Mouse (Mus musculus) intestine, embryonic 14.5 days (tissue): ENCODE measurements around the gene Ubash3a. TPM values are rescaled to one million over a fixed set of nuclear protein-coding genes. Genes with fewer than 3 reads are reported as not detected.

Experiments used
- ATAC-seq: fragments of 200-750 bp; cut with Nextera tagmentation; replicated peaks from 2 replicates; pipeline ENCODE4 v1.8.0; 2017; ENCODE audit warnings: low read depth, moderate number of reproducible peaks, moderate TSS enrichment, moderate library complexity; ENCODE audit not compliant: low FRiP score, low TSS enrichment
- DNase-seq: peaks from one replicate; pipeline ENCODE4 v3.0.0-alpha.2; 2018; ENCODE audit warnings: low spot score
- H3K27ac ChIP-seq: fragments of 300-500 bp; sonication (generic); 2 replicates; pipeline ENCODE4 v1.5.1; 2014; ENCODE audit warnings: low read depth, mild to moderate bottlenecking, control low read depth
- H3K27me3 ChIP-seq: fragments of 300-500 bp; sonication (generic); replicated peaks from 2 replicates; pipeline ENCODE4 v1.6.1; 2014; ENCODE audit warnings: low read length, control low read depth; ENCODE audit not compliant: control insufficient read depth, insufficient read depth
- H3K36me3 ChIP-seq: fragments of 300-500 bp; sonication (generic); 2 replicates; pipeline ENCODE4 v1.6.1; 2014; ENCODE audit warnings: low read length, control low read depth; ENCODE audit not compliant: control insufficient read depth, insufficient read depth
- H3K4me1 ChIP-seq: fragments of 300-500 bp; sonication (generic); replicated peaks from 2 replicates; pipeline ENCODE4 v1.6.1; 2014; ENCODE audit warnings: low read length, control low read depth, mixed read lengths; ENCODE audit not compliant: control insufficient read depth, insufficient read depth
- H3K4me2 ChIP-seq: fragments of 300-500 bp; sonication (generic); 2 replicates; pipeline ENCODE4 v1.6.1; 2014; ENCODE audit warnings: low read length
- H3K4me3 ChIP-seq: fragments of 300-500 bp; sonication (generic); 2 replicates; pipeline ENCODE4 v1.5.1; 2014; ENCODE audit warnings: low read depth, low read length, control low read depth, mixed read lengths
- H3K9ac ChIP-seq: fragments of 300-500 bp; sonication (generic); 2 replicates; pipeline ENCODE4 v1.6.1; 2014; ENCODE audit warnings: mild to moderate bottlenecking, low read length
- H3K9me3 ChIP-seq: fragments of 300-500 bp; sonication (generic); 2 replicates; pipeline ENCODE4 v1.6.1; 2016; ENCODE audit warnings: low read length, control low read depth; ENCODE audit not compliant: control insufficient read depth
- WGBS: fragments of 180-500 bp; shearing (Covaris S2); extraction: QIAGEN DNeasy Blood & Tissue Kit; methylation state at CpG from one replicate; pipeline ENCODE4 v1.1.7; 2014; 5-methylcytosine and 5-hydroxymethylcytosine counted together
- polyA plus RNA-seq: library from polyadenylated mRNA; unstranded; fragments of >200 nt; fragmentation: Nextera tagmentation; extraction: Ambion mirVana; gene quantifications from 2 replicates; pipeline ENCODE4 v1.2.1, GENCODE M21; 2014

The Ubash3a gene
- polyA plus RNA-seq, 1 experiment from 2014 or later = 0.14 TPM

- Histone ChIP-seq H3K4me3 (no peak overlapping the region), H3K9me3 (no peaks in the 10 kb centered on the region), H3K4me2 (no peak overlapping the region), H3K27ac (no peak overlapping the region), H3K9ac (no peak overlapping the region), H3K4me1 (0 out of 2 replicates have a peak, but pooled peaks cover 4% of the 10 kb centered on the region), H3K36me3 (no peaks in the 10 kb centered on the region), H3K27me3 (no peaks in the 10 kb centered on the region)
- WGBS = 73% methylated on average over 8 of the region's 8 CpGs
- DNase-seq (no peak), ATAC-seq (no peak)
These were observed 16.9 kb downstream of the Ubash3a start for GRCm38 (mm10) chr17:31224591-31224990.

GRCm38 (mm10) chr17:31226368-31226767 lies 18.7 kb downstream of the Ubash3a start:
- no peak overlapping the region for H3K4me2 ChIP-seq
- no peaks in the 10 kb centered on the region for H3K27me3 ChIP-seq
- no peaks in the 10 kb centered on the region for H3K36me3 ChIP-seq
- H3K9me3 ChIP-seq = no peaks in the 10 kb centered on the region
- no peak overlapping the region for H3K9ac ChIP-seq
- no peak for DNase-seq
- 80% methylated on average over 3 of the region's 3 CpGs for WGBS
- 0 out of 2 replicates have a peak, but pooled peaks cover 4% of the 10 kb centered on the region for H3K4me1 ChIP-seq
- no peak overlapping the region for H3K27ac ChIP-seq
- no peak for ATAC-seq
- no peak overlapping the region for H3K4me3 ChIP-seq

- no peak overlapping the region for H3K4me3 ChIP-seq
- H3K36me3 ChIP-seq = no peaks in the 10 kb centered on the region
- H3K27ac ChIP-seq = no peak overlapping the region
- no peak for ATAC-seq
- no peak for DNase-seq
- H3K4me2 ChIP-seq = no peak overlapping the region
- H3K9me3 ChIP-seq = no peaks in the 10 kb centered on the region
- no peaks in the 10 kb centered on the region for H3K27me3 ChIP-seq
- WGBS = 83% methylated on average over 7 of the region's 7 CpGs
- H3K9ac ChIP-seq = no peak overlapping the region
- H3K4me1 ChIP-seq = 0 out of 2 replicates have a peak, but pooled peaks cover 4% of the 10 kb centered on the region
These were observed 19.3 kb downstream of the Ubash3a start for GRCm38 (mm10) chr17:31226931-31227330.

GRCm38 (mm10) chr17:31231780-31232179 lies 24.1 kb downstream of the Ubash3a start:
- H3K27ac ChIP-seq = no peak overlapping the region
- H3K9me3 ChIP-seq = no peaks in the 10 kb centered on the region
- no peak overlapping the region for H3K4me3 ChIP-seq
- no peaks in the 10 kb centered on the region for H3K36me3 ChIP-seq
- no peaks in the 10 kb centered on the region for H3K27me3 ChIP-seq
- no peak for ATAC-seq
- H3K4me1 ChIP-seq = no peaks in the 10 kb centered on the region
- no peak overlapping the region for H3K9ac ChIP-seq
- WGBS = 60% methylated on average over 6 of the region's 6 CpGs
- DNase-seq = no peak
- no peak overlapping the region for H3K4me2 ChIP-seq

GRCm38 (mm10) chr17:31232251-31233010 lies 24.8 kb downstream of the Ubash3a start:
- Histone ChIP-seq H3K4me2 (no peak overlapping the region), H3K4me1 (no peaks in the 10 kb centered on the region), H3K9me3 (no peaks in the 10 kb centered on the region), H3K4me3 (no peak overlapping the region), H3K36me3 (no peaks in the 10 kb centered on the region), H3K27me3 (no peaks in the 10 kb centered on the region), H3K9ac (no peak overlapping the region), H3K27ac (no peak overlapping the region)
- ATAC-seq (no peak), DNase-seq (no peak)
- WGBS = 53% methylated on average over 8 of the region's 8 CpGs

DNA sequence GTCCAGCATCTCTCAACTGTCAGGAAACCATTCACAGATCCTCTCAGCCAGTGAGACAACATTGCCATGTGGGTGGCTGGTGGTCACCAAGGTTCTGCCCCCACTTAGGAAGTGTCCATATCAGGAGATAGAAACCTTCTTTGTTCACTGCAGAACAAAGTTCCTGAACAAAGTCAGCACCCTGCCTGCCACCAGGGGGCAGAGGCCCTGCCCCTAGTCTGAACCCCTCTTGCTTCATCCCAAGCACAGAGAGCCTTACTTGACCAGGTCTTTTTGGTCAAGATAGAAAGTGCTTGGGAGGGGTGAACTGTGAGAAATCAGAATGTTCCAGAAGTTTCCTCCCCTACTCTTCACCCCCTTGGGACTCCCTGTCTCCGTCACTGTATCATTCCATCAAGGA lies 28.2 kb downstream of the Ubash3a start:
- Histone ChIP-seq H3K9ac (no peak overlapping the region), H3K9me3 (no peaks in the 10 kb centered on the region), H3K36me3 (no peaks in the 10 kb centered on the region), H3K4me2 (no peak overlapping the region), H3K27ac (no peak overlapping the region), H3K27me3 (no peaks in the 10 kb centered on the region), H3K4me3 (no peak overlapping the region), H3K4me1 (no peaks in the 10 kb centered on the region)
- DNase-seq = no peak
- ATAC-seq = no peak
- WGBS = 100% methylated on average over 1 of the region's 1 CpGs

DNA sequence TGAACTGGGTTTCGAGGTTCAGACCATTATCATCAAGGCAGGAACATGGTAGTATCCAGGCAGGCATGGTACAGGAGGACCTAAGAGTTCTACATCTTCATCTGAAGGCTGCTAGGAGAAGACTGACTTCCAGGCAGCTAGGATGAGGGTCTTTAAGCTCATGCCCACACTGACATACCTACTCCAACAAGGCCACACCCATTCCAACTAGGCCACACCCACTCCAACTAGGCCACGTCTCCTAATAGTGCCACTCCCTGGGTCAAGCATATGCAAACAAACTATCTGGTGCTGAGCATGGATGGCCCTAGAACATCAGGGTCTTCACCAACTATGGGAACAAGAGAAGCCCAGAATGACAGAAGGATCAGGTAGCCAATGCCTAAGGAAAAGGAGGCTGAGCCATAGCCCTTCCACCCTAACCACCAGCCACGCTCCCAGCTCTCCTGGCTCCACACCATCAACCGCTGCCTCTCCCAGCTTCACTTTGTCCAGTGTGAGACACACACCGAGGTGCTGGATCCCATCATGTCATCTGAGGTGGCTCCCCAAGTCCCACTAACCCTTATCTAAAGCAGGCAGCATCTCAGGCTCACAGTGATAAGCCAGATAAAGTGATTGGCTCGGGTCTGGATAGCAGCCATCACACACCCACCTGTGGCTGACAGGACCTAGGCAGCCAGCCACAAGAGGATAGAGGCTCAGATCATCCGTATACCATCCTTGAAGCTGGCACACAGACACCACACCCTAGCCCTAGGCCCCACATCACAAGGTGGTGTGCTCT lies 30.8 kb downstream of the Ubash3a start:
- no peaks in the 10 kb centered on the region for H3K4me1 ChIP-seq

DNA sequence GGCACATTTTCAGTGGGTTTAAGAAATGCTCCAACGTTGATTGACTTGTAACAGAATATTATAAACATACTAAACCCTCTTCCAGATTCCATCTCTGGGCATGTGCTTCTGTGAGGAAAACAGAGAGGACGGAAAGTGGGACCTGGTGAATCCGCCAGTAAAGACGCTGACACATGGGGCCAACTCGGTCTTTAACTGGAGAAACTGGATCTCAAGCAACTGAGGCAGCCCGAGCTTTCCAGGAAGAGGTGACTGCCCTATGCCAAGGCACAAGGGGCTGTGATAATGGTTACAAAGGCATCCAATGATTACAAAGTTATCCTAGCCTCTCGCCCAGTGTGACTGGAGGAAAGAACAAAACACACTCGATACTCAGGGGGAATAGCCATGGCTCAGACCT lies 33.5 kb downstream of the Ubash3a start:
- Histone ChIP-seq H3K9ac (no peak overlapping the region), H3K36me3 (no peaks in the 10 kb centered on the region), H3K4me1 (no peaks in the 10 kb centered on the region), H3K4me3 (no peak overlapping the region), H3K27me3 (no peaks in the 10 kb centered on the region), H3K4me2 (no peak overlapping the region), H3K27ac (no peak overlapping the region), H3K9me3 (no peaks in the 10 kb centered on the region)
- 82% methylated on average over 8 of the region's 8 CpGs for WGBS
- ATAC-seq (no peak), DNase-seq (no peak)

More for the DNA sequence above, 30.8 kb downstream of the Ubash3a start:
- DNase-seq (no peak), ATAC-seq (no peak)
- no peak overlapping the region for H3K4me3 ChIP-seq
- no peaks in the 10 kb centered on the region for H3K36me3 ChIP-seq
- no peak overlapping the region for H3K27ac ChIP-seq
- no peaks in the 10 kb centered on the region for H3K9me3 ChIP-seq
- no peaks in the 10 kb centered on the region for H3K27me3 ChIP-seq
- WGBS = 82% methylated on average over 7 of the region's 7 CpGs
- no peak overlapping the region for H3K9ac ChIP-seq
- no peak overlapping the region for H3K4me2 ChIP-seq
